Mouse (Mus musculus) gastrocnemius, postnatal 14 days (tissue): ENCODE results near the gene Fiz1. TPM values are rescaled to one million over a fixed set of nuclear protein-coding genes. Genes with fewer than 3 reads are reported as not detected.
"Not testable (repeated sequence)": the region's sequence is repeated elsewhere in the genome, so short reads cannot be mapped to it uniquely, and the experiment has no call there.

Experiments used
- DNase-seq: peaks from one replicate; pipeline ENCODE4 v3.0.0; 2021; ENCODE audit warnings: mixed read lengths
- intact Hi-C: fragments of 180-260 bp; cut with DNase I; formaldehyde crosslinking; loops from one replicate; pipeline ENCODE4 v1.15.1; 2025; ENCODE audit warnings: low total_unique reads
- total RNA-seq, 2 experiments: library from RNA; stranded (reverse); gene quantifications; 2 replicates each; pipeline ENCODE4 v1.2.3; 2021

Fiz1 gene
- total RNA-seq, 2 experiments from 2014 or later, result 16.3 to 16.5 TPM

DNA sequence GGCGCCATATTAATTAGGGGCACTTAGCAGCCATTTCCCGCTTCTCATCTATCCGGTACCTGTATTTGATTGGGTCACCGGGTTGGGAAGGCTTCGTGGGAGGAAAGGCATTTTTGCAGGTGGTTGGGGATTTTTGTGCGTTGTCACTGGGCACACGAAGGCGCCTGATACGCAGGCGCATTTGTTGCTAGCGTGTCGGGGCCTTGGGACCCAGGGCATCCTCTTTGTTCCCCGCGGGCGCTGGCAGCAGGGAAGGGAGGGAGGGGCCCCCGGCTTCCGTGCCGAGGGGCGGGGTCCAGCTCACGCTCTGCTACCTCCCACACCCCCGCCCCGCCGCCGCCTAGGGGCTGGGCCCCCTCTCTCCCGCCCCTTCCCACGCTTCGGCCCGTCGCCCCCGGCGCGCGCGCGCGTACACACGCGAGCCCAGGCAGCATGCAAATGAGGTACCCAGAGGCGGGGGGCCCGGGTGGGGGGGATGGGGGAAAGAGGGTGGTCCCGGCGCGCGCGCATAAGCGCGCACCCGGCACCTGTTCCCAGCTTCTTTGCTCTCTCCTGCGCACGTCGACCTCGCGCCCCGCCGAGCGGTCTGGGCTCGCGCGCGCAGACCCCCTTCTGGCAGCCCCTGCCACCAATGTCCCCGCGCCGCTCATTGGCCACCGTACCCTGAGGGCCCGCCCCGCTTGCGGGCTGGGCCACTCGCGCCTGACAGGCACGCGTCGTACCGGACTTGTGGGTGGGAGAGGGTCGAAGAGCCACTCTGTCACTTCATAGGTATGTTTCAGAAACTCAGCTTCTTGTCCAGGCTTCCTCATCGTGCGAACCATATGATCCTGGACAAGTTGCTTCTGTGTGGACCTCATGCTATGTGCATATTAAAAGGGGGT is 863 bp upstream of the Fiz1 start, which contains the start of gene Gm44973:
Gene Gm44973, plus strand, starts transcription at position 379 of the 884 bp plus-strand sequence.
- intact Hi-C loops, result loop anchor here (5.0 kb wide), 1 partner anchor 37 kb away; the partner anchor contains the start of gene Zfp580
- DNase-seq, result peak; percentile 96

DNA sequence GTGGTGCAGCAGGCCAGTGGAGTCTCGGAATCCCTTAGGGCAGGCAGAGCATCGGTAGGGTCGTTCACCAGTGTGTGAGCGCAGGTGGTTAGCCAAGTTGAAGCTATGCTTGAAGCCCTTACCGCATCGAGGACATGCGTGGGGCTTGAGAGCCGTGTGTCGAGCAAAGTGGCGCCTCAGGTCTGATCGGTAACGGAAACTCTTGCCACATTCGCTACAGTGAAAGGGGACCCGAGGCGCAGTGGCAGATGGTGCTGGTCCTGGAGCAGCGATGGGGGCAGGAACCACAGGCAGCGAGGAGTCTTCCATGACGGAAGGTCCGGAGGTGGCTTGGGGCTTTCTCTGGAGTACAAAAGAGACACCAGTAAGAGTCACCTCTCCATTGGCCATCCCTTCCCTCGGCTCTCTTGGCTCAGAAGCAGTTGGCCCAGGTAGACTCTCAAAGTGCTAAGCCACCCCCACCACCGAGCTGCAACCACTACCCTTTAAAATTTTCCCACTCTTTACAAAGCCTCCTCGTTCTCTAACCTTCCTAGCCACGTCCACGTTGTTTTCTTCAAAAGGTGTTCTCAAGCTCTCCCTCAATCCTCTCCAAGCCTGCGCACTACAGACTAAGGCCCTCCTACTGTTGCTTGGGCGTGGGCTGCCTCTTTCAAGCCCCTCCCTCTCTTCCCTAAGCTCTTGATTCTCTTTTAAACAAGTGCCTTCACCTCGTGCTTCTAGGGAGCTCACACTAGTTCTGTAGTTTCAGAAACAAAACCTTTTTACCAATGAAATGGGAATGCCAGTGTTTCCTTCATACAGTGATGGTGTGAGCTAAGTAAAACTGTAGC is 1.6 kb downstream of the Fiz1 start:
- DNase-seq, result no peak
- intact Hi-C loops, result no loop called here

DNA sequence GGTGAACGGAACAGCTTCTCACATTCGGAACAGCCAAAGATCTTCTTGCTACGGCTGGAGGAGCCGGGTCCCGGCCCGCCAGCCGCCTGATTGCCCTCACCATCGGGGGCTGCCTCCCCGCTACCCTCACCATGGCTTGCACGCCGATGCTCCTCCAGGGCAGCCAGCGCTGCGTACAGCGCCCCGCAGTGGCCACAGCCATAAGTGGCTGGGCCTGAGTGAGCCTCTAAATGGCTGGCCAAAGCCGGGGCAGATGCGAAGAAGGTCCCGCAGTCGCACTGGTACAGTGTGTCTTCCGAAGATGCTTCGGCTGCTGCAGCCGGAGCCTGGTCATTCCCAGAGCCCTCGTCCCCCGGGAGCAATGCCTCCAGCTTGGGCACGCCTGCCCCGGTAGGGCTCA is 6.3 kb downstream of the Fiz1 start:
- intact Hi-C loops, result no loop called here
- DNase-seq, result no peak

DNA sequence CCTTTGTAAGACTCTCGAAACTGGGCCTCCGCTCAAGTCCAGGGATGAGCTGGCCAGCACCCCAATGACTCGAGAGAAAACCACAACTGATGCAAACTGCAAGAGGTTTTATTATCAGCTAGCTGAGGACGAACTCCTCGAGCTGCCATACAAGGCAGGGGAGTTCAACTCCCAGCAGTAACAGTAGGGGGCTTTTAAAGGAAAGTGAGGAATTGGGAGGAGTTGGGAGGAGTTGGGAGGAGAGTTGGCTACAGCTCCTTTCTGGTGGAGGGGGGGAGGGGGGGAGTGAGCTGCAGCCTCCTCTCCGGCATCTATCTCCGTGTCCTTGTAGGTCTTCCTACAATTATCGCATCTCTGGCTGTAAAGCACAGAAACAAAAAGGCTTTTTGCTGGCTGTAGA is 11.6 kb downstream of the Fiz1 start:
- DNase-seq, intact Hi-C loops: not testable (repeated sequence)

DNA sequence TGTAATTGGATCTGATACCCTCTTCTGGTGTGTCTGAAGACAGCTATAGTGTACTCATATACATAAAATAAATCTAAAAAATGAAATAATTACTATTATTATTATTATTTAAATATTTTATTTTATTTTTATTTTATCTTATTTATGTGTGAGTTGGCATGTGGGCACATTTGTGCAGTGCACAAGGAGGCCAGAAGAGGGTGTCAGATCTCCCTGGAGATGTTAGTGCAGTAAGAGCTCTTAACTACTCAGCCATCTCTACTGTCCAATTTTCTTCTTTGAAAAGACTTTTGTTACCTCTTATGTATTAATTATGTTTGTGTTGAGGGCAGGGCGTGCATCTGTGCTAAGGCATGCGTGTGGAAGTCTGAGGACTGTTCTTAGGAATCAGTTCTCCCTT is 14.6 kb downstream of the Fiz1 start:
- no peak for DNase-seq
- intact Hi-C loops, result no loop called here

DNA sequence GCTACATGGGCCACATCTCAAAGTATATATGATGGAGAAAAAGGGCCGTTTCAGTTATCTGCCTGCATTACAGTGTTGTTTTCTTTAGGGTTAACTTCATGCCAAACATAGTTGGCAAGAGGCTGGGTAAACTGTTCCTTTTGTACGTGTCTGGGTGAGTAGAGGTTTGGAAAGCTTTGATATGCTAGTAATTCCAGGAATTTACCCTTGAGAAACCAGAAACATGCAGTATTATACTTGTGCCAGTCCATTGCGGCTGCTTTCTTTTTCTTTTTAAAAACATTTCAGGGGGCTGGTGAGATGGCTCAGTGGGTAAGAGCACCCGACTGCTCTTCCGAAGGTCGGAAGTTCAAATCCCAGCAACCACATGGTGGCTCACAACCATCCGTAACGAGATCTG is 17.6 kb downstream of the Fiz1 start:
- intact Hi-C loops, result loop anchor here (2.0 kb wide), 1 partner anchor 56 kb away; no protein-coding TSS in a partner anchor
- no peak for DNase-seq

DNA sequence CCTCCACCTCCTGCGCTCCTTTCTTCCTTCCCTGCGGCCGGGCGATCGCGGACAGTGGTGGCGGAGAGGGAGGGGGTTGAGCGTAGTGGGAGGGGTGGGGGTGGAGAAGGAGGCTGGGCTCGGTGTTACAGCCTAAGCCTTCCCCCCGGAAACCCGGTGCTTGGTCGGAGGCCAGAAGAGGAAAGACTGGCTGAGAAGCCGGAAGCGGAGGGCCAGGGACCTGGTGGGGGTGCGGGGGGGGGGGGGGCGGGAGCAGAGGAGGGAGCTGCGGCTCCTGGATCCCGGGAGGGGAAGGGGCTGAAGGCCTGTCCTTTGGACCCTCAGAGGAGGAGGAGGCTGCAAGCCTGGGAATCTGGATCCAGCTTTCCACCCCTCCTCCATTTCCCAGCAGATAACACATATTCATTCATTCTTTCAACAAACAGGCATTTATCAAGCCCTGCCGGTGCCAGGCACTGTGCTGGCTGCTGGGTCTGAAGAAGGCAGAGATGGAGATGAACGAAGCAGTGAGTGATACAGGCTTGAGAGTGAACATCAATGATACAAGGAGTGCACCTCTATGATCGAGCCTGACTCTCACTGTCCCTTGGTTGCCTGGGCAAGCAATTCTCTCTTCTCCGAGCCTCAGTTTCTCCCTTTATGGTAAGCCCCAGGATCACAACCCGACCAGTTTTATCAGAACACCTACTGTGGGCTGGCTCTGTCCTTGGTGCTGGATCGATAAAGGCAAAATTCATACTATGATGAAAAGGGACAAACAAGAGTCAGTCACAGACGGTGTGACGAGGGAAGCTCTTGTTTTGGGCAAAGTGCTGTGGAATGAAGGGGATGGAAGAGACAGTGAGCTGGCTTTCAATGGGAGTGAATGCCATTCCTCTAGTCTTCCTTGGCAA is 18.2 kb downstream of the Fiz1 start, which contains the start of gene Zfp579:
Gene Zfp579, minus strand, starts transcription at position 156 of the 893 bp plus-strand sequence.
- intact Hi-C loops, result loop anchor here (2.0 kb wide), 1 partner anchor 57 kb away; no protein-coding TSS in a partner anchor
- DNase-seq, result peak; percentile 96

DNA sequence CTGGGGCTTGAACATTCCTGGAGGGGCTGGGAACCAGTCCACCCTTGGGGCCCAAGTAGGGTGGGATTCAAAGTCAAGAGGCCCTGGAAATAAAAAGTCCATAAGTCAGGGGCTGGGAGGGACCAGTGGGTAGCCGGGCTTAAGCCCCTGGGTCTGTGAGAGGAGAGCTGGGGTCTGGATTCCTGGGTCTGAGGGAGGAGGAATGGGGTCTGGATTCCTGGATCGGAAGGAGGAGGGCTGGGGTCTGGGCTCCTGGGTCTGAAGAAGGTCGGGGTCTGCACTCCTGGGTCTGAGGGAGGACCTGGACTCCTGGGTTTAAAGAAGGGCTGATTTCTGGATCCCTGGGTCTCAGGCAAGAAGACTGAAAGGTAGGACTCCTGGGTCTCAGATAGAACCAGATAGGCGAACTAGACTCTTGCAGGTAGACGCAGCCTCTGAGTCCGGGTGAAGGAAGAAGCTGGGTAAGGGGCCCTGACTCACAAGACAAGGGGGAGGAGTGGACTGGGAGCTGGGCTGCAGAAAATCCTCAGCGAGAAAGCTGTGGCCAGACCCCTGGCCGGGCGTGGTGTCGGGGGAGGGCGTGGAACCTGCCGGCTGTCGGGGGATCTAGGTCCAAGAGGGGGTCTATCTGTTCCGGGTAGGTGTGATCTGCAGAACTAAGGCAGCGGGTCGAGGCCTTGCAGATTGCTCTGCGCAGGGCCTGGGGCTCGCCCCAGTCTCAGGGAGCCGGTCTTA is 19.1 kb downstream of the Fiz1 start:
- intact Hi-C loops, result loop anchor here (2.0 kb wide), 1 partner anchor 57 kb away; no protein-coding TSS in a partner anchor
- DNase-seq, result no peak

DNA sequence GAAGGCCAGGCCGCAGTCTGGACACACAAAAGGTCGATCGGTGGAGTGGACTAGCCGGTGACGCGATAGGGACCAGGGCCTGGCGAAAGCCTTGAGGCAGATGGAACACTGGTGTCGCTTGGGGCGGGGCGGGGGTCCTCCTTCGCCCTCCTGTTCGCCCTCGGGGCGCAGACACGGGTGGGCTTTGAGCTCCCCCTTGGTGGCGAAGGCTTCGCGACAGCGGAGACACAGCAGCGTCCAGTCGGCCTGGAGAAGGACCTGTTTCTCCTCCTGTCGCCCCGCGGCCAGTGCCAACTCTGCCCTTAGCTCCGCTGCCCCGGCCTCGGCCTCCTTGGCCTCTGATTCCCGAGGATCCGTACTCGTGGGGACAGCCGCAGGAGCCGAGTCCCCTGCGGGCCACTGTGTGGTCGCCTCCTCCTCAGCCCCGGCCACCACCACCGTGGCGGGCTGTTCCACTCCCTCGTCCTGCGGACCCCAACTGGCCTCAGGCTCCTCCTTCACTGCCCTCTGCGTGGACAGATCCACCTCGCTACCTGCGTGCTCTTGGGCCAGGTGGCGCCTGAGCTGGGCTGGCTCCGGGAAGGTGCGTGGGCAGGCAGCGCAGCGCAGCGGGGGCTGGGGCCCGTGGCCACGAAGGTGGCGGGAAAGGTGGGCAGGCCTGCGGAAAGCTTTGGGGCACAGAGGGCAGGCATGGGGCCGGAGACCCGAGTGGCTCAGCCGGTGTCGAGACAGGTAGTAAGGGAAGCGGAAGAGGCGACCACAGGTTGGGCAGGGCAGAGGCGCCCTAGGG is 20.3 kb downstream of the Fiz1 start:
- intact Hi-C loops, result no loop called here

DNA sequence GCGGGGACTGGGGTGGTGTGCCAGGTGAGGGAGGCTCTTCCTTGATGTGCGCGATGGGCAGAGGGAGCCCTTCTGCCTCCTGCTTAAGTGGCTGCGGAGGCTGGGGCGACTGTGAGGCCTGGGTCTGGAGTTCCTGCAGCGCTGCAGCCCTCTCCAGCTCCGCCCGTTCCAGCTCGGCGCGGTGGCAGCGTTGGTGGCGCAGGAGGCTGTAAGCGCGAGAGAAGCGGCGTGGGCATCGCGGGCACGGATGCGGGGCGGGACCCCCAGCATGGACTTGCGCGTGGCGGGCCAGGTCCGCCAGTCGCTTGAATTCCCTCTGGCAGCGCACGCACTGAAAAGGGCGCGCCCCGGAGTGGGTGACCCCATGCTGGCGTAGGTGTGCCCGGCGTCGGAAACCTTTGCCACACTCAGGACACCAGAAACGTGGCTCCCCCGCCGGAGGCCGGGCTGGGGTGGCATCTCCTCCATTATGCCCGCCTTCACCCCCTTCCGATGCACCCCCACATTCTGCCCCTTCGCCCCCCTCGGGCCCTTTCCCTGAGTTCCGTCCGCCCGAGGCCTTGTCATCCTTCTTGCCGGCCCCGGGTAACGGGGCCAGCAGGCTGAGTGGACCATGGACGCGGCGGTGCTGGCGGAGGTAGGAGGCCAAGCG is 21.0 kb downstream of the Fiz1 start:
- DNase-seq, result no peak
- intact Hi-C loops, result no loop called here

More for the DNA sequence above, 20.3 kb downstream of the Fiz1 start:
- peak; percentile 9 for DNase-seq

DNA sequence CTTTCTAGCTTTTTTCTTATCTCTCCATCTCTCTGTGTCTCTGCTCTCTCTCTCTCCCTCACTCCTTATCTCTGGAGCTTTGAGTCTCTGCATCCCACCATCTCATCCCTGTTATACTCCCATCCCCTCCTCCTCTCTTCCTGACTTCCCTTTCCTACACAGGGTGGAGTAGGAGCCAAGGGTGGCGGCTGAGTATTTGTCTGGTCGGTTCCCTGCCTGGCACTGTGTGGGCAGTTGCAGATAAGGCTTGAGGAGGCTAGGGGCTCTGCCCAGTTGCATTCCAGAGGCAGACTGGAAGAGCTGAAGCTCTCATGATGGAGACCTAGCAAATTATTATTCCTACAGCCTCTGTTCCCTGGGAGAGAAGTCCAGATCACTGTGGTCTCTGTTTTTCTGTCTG is 26.2 kb downstream of the Fiz1 start:
- intact Hi-C loops, result no loop called here
- DNase-seq, result no peak

DNA sequence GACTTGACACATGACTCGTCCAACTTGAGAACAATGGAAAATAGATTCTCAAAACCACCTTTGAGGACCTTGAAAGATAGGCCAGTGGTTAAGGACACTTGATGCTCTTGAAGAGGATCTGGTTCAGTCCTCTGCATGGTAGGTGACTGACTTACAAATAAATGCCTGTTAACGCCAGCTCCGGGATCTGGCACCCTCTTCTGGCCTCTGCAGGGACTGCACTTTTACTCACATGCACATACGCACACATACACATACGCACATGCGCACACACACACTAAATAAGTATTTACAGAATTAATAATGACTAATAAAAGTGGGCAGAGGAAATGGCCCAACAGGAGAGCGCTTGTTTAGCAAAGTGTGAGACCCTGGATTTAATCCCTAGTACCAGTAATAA is 37.7 kb downstream of the Fiz1 start:
- intact Hi-C loops, result no loop called here
- DNase-seq, result no peak

DNA sequence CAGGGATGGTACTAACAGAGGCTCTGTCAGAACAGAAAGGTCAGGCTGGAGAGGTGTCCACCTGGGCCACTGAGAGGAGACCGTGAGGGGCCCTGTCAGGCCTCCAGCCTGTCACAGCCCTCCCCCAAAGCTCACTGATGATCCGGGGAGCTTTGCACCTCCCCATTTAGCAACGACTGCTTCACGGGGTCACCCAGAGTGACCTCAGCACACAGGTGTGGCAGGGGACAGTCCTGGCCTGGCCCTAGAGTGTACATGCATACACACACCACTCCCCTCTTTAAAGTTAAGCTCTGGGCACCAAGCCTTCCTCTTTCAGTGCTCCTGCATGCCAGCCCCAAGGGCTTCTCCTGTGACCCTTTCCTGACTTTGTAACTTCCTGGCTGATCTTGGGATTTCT is 39.0 kb downstream of the Fiz1 start:
- DNase-seq, result no peak
- intact Hi-C loops, result no loop called here

DNA sequence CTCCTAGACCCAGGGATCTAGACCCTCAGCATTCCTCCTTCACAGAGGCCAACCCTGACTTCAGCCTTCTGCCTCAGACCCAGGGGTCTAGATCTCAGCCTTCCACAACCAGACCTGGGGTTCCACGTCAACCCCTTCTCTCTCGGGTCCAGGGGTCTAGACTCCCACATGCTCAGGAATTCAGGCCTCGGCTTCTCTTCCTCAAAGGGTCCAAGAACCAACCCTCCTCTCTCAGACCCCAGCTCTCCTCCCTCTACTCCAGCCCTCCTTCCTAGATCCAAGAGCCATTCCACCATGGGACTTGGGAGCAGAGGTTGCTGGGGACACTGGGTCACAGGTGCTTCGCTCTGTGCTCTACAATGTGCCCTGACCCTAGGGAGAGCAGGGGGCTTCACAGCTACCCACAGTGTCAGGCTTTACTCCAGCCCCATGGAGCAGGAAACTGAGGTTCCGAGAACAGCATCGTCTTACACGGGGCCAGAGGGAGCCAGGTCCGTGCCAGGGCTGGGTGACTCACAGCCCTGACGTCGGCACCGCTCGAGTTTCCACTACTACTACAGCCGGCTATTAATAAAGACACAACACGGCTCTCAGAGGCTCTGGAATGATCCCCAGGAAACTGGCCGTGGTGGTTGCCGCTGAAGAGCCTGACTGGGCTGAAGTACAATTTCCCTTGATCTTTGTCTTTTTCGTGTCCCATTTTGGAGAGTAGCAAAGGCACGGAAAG is 42.0 kb downstream of the Fiz1 start:
- peak; percentile 82 for DNase-seq
- intact Hi-C loops, result no loop called here

DNA sequence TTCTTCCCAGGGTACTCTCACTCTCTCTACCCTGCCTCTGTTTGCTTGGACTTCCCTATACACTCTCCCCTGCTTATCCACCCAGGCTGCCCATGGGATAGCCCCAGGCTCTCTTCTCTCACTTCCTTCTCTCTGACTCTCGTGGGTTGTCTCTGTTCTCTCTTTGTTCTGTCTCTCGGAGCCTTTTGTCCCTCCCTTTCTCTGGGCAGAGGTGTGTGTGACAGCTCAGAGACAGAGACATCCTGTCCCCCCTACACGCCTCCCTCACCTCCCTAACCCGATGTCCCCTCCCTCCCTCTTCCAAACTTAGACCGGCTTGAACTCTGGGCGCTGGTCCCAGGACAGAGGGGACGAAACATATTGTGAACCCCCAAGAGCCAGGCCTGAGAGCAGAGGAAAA is 42.8 kb downstream of the Fiz1 start:
- intact Hi-C loops, result no loop called here
- DNase-seq, result no peak

DNA sequence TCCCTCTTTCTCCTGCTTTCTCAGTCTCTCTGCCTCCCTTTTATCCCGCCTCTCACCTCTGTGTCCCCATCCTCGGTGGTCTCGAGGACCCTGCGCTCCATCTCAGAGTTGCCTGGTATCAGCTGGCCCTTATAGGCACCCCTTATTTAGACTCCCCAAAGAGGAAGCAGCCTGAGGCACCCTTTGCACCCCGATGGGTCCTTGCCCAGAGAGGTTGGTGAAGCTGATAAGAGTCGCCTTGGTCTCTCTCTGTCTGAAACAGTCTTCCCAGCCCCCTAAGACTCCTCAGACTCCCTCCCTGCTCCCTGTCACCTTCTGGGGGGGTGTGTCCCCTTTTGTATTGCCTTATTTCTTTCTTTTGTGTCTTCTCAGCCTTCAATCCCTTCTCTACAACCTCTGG is 43.4 kb downstream of the Fiz1 start, which contains the start of gene Sbk3:
Gene Sbk3, minus strand, starts transcription at position 101 of the 400 bp plus-strand sequence.
- intact Hi-C loops, result no loop called here
- no peak for DNase-seq
